Mouse (Mus musculus) spleen, embryonic (tissue): ENCODE measurements around the gene Cd151.

Experiments
- CTCF ChIA-PET: fragments of 350-600 bp; sonication (Branson Sonifier 250); formaldehyde crosslinking; loops from one replicate; lab custom pipeline; 2022; lab: Charles Lee

Cd151 gene

DNA sequence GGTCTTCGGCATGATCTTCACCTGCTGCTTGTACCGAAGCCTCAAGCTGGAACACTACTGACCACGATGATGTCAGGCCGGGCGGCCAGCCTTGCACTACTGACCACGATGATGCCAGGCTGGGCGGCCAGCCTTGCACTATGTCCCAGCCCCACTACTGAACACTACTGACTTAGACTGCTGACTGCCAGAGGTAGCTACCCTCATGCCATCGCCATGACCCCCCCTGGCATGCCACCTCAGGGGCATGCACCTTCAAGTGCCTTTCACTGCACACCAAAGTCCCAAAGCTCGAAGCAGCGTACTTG lies 3.4 kb downstream of the Cd151 start:
- CTCF ChIA-PET, result no interaction called here

- CTCF ChIA-PET, result interaction anchor here (1.1 kb wide), 1 partner anchor 10 kb away, joined by 6 read pairs; no protein-coding TSS in a partner anchor
Observed at GRCm38 (mm10) chr7:141471236-141471635, 4.0 kb downstream of the Cd151 start.

DNA sequence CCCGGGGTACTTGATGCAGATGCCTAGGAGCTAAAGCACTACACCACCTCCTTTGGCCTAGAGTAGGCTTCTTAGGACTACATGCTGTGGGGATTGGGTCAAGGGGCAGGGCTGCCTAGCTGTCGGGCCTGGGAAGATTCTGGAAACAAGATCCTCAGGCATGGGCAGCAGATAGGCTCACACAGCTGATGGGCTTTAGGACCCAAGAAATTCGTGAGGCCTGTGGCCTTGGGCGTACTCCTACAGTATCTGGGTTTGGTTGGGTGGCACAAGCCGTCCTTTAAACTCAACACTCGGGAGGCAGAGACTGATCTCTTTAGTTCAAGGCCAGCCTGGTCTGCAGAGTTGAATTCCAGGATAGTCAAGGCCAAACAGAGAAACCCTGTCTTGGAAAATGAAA lies 5.0 kb downstream of the Cd151 start:
- CTCF ChIA-PET, result no interaction called here

DNA sequence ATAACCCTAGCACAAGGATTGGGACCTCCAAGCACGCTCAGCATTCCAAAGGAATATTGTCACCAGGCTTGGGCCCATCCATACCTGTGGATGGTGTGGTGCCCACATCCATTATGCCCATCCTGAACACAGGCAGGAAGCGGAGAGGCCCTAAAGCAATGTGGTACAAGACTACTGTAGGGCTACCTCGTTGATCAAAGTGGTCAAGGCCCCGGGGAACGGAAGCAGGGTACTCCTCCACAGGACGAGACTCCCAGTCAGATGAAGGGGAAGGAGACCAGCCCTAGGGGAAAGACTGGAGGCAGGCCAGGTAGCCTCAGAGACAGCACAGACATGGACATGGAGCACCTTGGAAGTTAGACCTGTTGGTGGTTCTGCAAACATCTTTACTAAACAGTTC lies 5.6 kb downstream of the Cd151 start:
- CTCF ChIA-PET, result no interaction called here

GRCm38 (mm10) chr7:141474160-141474559 lies 7.0 kb downstream of the Cd151 start:
- CTCF ChIA-PET, result interaction anchor here (0.6 kb wide), 1 partner anchor 1975 kb away, joined by 3 read pairs; no protein-coding TSS in a partner anchor

- CTCF ChIA-PET, result interaction anchor here (0.7 kb wide), 1 partner anchor 65 kb away, joined by 3 read pairs; no protein-coding TSS in a partner anchor
Observed at GRCm38 (mm10) chr7:141475011-141475804, 8.0 kb downstream of the Cd151 start, which contains the start of the genes Polr2l and Tspan4. Polr2l (minus strand) TSS chr7:141475132. Tspan4 (plus strand) TSS chr7:141475240.

DNA sequence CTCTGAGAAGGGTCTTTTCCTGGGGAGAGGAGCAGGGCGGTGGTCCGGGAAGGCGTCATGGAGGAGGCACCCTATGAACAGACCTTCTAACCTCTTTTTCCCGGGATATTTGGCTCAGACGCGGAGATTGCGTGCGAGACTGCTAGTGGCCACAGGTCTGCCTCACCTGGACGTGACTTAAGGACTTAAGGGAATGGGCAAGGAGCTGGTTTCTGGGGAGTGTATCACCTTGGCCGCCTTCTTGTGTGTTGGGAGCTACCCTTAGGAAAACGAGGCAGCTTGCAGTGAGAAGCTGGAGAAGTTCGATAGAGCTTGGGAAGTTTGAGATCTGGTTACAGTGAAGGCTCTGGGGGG lies 8.6 kb downstream of the Cd151 start:
- CTCF ChIA-PET, result interaction anchor here (0.7 kb wide), 1 partner anchor 65 kb away, joined by 3 read pairs; no protein-coding TSS in a partner anchor

DNA sequence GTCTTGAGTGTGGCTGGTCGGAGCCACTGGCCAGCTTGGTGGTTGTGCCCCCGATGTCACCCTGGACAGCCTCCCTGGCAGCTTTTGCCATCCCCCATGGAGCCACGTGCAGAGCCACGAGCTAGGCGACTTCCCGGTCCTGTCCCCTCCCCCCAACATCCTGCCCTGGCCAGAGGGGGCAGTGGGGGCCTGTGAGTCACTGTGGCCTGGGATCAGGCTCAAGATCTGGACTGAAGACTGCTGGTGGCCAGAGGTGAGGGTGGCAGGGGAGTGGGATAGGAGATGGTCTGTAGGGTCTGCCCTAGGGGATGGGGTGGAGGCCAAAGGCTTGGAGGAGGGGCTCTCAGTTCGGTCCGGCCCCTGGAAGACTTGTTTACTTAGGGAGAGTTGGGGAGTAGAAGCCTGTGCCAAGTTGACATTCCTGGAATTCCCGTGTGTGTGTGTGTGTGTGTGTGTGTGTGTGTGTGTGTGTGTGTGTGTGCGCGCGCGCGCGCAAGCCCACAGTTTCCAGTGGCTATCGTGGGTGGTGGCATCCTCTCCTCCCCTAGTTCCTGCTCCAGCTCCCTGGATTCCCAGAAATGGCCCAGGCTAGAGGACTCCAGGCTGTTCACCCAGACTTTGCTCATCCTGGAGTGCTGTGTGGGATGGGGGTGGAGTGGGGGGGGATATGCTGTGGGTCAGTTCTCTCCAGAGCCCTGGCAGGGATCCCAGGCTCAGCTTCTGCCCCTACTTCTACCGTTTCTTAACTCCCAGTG lies 9.2 kb downstream of the Cd151 start:
- CTCF ChIA-PET, result interaction anchor here (0.7 kb wide), 1 partner anchor 64 kb away, joined by 3 read pairs; no protein-coding TSS in a partner anchor

DNA sequence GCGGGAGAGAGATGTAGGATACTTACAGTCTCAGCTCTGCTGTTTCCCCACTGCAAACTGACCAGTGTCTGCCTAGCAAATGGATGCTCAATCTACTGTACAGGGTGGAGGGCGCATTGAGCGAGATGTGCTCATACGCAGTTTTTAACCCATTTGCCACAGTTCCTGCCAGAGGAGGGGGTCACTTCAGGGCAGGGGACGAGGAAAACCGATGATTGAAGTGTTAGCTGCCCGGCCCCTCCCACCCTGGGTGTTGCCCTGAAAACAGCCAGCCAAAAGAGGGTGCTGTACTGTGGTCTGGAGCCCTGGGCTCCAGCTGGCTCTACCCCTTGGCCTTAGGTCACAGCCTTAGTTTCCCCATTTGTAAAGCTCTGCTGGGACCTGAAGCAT lies 9.8 kb downstream of the Cd151 start:
- CTCF ChIA-PET, result no interaction called here

DNA sequence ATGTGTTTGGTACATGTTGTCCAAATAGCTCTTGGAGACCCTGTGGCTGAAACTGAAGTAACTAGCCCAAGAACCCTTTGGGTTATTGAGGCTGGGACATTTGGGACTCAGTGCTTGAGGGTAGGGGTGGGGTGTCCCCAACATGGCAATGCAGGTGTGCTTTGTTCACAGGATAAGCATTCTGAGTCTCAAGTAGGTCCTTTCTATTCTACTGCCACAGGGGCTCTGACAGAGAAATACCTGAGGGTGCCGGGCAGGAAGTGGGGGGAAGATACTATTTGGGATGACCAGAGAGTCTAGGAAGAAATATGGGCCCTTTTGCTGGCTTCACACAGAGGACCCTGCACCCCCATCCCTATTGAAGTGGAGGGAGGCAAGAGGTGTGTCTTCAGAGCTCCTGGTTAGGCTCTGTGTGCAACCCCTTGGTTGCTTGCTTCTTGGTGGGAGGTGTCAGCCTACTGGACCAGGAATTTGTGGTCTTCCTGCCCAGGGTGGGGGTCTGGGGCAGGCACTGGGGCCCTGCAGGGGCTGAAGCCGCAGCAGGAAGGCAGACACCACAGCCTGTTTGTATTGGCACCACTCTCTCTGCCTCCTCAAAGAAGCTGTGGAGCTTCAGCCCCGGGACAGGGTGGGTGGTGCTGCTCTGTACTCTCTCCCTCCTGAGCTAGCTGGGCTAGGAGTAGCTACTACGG lies 10.5 kb downstream of the Cd151 start:
- CTCF ChIA-PET, result interaction anchor here (0.5 to 0.6 kb wide), 2 partner anchors 39 to 859 kb away, joined by 3 to 5 read pairs; no protein-coding TSS in a partner anchor

DNA sequence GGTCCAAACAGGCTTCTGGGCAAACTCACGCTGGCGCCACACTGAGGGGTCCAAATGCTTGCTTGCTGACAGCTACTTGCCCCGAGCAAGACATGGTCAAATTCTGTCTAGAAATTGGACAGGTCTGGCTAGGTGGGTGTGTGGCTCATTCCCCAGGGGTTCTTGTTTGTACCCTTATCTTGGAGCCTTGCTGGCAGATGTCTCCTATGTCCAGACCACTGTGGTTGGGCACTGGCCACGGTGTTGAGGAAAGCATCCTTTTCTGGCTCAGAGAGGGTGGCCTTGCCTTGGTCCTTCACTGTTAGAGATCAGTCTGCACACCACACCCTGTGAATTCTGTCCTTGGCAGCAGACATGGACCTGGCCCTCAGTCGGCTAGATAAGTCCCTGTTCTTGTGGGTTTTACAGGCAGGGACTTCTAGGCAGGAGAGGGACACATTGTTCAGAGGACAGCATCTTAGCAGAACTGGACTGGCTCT lies 11.1 kb downstream of the Cd151 start:
- CTCF ChIA-PET, result no interaction called here

DNA sequence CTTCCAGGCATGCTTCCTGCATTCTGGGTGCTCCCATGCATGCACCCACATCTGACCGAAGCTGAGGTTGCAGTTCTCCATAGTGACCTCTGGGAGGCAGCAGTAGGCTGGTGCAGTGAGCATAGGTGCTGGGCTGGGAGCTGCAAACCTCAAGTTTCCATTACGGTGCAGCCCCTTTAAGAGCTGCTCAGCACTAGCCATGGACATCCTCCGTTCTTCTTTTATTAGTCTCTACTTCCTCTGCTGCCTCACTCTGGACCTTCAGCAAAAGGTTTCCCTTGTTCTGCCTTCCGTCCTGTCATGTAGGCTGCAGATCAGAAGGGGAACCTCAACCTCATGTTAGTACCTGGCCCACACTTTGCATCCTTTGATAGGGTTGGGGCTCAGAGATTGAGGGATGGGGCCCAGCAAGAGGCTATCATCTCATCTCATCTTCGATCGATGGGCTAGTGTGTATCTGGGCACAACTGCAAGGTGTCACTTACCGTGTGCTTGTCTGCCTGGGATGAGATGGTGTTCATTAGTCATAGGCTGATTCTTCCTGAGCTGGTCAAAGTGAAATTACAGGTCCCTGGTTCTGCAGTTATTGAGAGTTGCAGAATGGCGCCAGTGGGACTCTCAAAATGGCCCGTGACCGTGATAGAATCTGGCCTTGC lies 13.8 kb downstream of the Cd151 start:
- CTCF ChIA-PET, result interaction anchor here (0.8 to 1.1 kb wide), 3 partner anchors 47 to 443 kb away, joined by 3 read pairs; no protein-coding TSS in a partner anchor

GRCm38 (mm10) chr7:141481498-141482401 lies 14.6 kb downstream of the Cd151 start:
- CTCF ChIA-PET, result interaction anchor here (0.8 to 1.1 kb wide), 2 partner anchors 46 to 439 kb away, joined by 3 read pairs; no protein-coding TSS in a partner anchor

GRCm38 (mm10) chr7:141482531-141483024 lies 15.4 kb downstream of the Cd151 start:
- CTCF ChIA-PET, result interaction anchor here (0.6 kb wide), 1 partner anchor 79 kb away, joined by 12 read pairs; no protein-coding TSS in a partner anchor

DNA sequence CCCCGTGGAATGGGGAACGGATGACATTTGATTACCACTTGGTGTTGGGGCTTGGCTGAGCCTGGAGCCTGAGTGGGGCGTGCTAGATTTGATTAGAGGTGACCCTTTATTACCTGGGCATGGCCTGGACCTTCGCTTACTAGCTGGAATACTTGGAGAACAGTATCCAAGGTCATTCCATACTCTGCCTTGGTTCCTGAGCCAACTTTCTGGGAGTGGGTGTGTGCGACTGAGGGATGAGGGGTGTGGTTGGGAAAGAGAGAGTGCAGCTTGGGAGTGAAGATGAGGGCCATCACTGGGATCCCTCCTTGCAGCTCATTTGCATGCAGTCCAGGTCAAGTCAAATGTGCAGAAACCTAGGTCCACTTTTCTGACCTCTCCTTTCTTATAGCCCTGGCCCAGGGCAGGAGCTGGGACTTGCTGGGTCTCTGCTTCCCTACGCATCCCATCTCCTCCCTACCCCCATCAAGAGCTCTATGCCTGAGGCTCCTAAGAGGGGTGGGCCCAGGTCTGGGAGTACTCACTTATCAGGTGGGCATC lies 16.0 kb downstream of the Cd151 start:
- CTCF ChIA-PET, result interaction anchor here (0.6 kb wide), 2 partner anchors 80 to 104 kb away, joined by 4 to 12 read pairs; no protein-coding TSS in a partner anchor

DNA sequence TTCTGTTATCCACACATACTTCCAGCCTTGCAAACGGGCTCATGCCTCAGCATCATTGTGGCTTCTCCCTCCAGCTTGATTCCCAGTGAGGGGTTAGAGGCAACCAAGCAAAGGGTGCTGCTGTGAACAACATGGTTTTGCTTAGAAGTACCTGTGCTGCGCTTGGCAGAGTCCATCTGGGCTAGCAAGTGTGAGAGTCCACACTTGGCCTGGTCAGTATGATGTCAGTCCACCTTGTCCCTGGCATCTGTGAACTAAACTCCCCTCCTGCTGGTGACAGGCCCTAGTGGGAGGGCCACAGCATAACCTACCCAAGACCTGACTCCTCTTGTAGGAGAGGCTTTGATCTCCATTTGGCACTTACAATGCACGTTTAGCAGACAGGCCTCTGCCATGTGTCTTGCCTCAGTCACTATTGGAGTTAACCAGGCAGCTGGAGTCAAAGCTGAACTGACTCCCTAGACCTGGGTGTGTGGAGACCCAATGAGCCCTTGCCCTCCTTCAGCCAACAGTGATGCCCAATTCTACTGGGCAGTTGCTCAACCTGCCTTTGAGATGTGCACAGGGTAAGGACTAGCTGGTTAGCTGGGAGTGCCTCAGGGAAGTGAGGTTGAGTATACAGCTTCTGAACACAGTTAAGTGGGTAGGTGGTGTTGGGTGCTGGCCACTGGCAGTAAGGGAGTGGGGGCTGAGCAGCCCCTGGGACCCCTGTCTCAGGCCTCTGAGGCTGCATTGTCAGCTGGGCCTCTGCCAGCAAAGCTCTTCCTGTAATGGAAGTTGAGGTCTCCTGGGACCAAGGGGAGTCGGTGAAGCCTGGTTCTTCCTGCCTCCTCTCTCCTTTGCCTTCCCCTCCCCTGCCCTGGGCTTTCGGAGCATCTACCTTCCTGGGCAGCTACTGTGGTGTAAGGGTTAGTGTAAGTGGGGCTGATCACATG lies 17.3 kb downstream of the Cd151 start:
- CTCF ChIA-PET, result no interaction called here

GRCm38 (mm10) chr7:141485186-141485585 lies 18.0 kb downstream of the Cd151 start:
- CTCF ChIA-PET, result no interaction called here

DNA sequence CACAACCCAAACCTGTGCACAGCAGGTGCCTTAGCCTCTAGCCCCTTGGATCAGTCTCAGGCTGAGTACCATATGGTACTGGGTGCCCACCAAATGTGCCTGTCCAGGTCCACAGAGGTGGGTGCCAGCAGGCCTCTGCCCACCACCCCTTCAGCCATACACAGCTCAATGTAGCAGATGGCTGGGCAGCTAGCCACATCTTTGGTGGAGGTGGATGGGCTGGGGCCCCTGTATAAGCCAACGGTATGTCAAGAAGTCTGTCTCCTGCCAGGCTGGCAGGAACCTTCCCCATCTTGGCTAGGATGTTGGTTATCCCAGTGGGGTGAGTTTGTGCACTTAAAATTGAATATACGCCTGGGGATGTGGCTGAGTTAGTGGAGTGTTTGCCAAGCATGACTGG lies 18.4 kb downstream of the Cd151 start:
- CTCF ChIA-PET, result no interaction called here
